Mouse (Mus musculus): ENCODE results near the gene RPS10-NUDT3. TPM values are rescaled to one million over a fixed set of nuclear protein-coding genes. Genes with fewer than 3 reads are reported as not detected.

RPS10-NUDT3 gene
- polyA plus RNA-seq, 1 experiment from 2014 or later, result not detected

DNA sequence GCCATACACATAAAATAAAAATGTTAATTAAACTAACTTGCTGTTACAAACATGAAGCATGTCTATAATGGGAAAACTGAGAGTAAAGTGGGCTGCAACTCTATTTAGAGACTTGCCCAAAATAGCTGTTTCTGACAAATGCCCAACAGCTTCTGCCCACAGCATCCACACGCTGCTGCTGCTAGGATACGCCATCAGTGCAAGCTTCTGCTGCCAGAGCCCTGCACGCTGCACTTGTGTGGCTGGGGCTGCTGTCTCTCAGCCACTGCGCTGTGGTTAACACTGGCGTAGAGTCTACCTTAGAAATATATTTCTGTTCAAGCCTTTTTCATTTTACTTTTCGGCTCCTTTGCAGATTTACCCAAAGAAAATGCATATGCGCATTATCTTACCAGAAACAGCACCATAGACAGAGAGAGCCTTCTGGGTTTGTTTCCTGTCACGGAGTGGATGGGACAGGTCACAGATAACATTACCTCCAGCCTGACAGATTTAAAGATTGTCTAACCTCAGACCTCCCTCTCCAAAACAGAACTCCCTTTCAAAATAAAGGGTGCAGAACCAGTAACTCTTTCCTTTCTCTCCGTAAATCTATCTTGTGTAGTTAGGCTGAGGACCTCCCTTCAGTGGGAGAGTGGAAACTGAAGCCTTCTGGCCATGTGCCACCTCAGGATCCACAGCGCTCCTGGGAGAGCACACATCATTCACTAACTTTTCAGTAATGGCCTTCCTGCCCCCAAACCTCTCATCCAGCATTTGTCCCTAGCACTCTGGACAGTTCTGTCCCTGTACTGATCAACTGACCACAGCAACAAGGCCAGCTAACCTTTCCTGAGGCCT, 24.1 kb downstream of the RPS10-NUDT3 start:
- H3K27me3 ChIP-seq (ENCODE audit: control insufficient read depth, insufficient read depth, low read length), result no peaks in the 10 kb centered on the region
- ATAC-seq (ENCODE audit: low FRiP score) (no peak), DNase-seq (ENCODE audit: low spot score) (no peak)
- no peak overlapping the region for H3K9ac ChIP-seq (ENCODE audit: low read depth, low read length)
- 90% methylated on average over 10 of the region's 10 CpGs for WGBS
- no peak overlapping the region for H3K4me2 ChIP-seq (replicated peaks; ENCODE audit: low read depth, low read length)
- H3K4me3 ChIP-seq (ENCODE audit: low read depth, low read length), result no peak overlapping the region
- no peak overlapping the region for H3K27ac ChIP-seq (ENCODE audit: low read depth, low read length)
- H3K4me1 ChIP-seq (replicated peaks; ENCODE audit: control insufficient read depth, insufficient read depth, low read length), result no peaks in the 10 kb centered on the region; the same call in 1 of the 2 replicates
- H3K9me3 ChIP-seq (ENCODE audit: control insufficient read depth, low read length), result no peaks in the 10 kb centered on the region
- no peaks in the 10 kb centered on the region for H3K36me3 ChIP-seq (ENCODE audit: control insufficient read depth, insufficient read depth, low read length)

DNA sequence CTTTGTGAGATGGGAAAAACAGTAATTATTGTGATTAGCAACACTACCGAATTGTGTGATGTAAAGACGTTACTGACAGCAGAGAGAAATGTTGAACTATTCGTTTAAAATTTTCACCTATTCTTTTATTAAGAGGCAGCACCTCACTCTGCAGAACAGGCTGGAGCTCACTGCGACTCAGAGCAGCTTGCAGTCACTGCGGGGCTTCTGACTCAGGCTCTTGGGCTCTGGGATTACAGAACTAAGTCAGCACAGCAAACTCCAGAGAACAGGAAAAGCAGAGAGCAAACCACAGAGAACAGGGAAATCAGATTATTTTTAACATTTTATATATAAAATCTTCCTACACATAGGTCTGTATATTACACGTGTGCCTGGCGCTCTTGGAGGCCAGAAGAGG, 25.4 kb downstream of the RPS10-NUDT3 start:
- ATAC-seq (ENCODE audit: low FRiP score) (no peak), DNase-seq (ENCODE audit: low spot score) (no peak)
- H3K27ac ChIP-seq (ENCODE audit: low read depth, low read length), result no peak overlapping the region
- 93% methylated on average over 7 of the region's 7 CpGs for WGBS
- H3K36me3 ChIP-seq (ENCODE audit: control insufficient read depth, insufficient read depth, low read length), result no peaks in the 10 kb centered on the region
- H3K9ac ChIP-seq (ENCODE audit: low read depth, low read length), result no peak overlapping the region
- no peaks in the 10 kb centered on the region; the same call in 1 of the 2 replicates for H3K4me1 ChIP-seq (replicated peaks; ENCODE audit: control insufficient read depth, insufficient read depth, low read length)
- no peaks in the 10 kb centered on the region for H3K27me3 ChIP-seq (ENCODE audit: control insufficient read depth, insufficient read depth, low read length)
- no peaks in the 10 kb centered on the region for H3K9me3 ChIP-seq (ENCODE audit: control insufficient read depth, low read length)
- no peak overlapping the region for H3K4me2 ChIP-seq (replicated peaks; ENCODE audit: low read depth, low read length)
- no peak overlapping the region for H3K4me3 ChIP-seq (ENCODE audit: low read depth, low read length)

DNA sequence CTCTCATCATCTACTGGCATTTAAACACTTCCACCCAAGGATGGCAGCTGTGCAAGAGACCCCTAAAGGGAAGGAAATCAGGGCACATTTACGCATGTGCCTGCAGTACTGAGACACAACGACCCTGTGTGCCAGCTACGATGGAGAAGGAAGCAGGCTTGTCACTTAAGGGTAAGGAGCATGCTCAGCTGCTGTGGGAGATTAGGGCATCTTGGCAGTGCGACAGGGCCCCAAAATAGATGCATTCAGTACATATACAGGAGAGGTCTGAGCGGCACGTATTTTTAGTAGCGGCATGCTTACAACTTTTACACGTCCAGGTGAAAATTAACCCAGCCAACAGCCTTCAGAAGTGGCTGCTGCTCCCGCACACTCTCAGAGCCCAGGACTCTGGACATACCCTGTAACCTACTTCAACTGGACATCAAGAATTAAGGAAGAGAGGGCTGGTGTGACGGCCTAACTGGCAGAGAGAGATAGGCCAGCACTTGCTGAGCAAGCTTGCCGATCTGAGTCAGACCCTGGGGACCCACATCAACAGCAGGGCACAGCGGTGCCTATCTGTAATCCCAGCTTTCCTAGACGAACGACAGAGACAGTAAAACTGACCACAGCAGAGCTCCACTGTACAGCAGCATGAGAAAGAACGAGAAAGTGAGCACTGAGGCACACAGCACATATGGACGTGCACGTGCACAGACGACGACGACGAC, 31.3 kb downstream of the RPS10-NUDT3 start:
- 91% methylated on average over 21 of the region's 21 CpGs for WGBS
- Histone ChIP-seq H3K27me3 (ENCODE audit: control insufficient read depth, insufficient read depth, low read length) (no peaks in the 10 kb centered on the region), H3K4me3 (ENCODE audit: low read depth, low read length) (no peak overlapping the region)

DNA sequence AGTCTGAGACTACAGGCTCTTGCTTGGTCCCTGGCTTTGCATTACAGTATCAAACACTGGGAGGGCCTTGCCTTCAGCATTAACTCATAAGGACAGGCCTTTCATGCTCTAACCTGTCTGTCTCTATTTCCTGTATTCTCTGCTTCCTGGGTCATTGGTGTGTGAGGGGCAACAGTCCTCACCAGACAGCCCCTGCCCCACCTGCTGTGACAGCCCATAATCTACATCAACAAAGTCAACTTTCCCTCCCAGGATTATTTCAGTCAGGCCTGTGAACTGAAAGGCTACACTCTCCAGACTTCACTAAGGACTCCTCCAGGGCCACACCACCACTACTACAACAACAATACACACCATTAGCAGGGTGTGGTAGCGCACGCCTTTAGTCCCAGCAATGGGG, 32.0 kb downstream of the RPS10-NUDT3 start:
- WGBS, result 94% methylated on average over 2 of the region's 2 CpGs
- no peak overlapping the region for H3K9ac ChIP-seq (ENCODE audit: low read depth, low read length)
- H3K4me3 ChIP-seq (ENCODE audit: low read depth, low read length), result no peak overlapping the region
- no peak for ATAC-seq (ENCODE audit: low FRiP score)
- H3K27me3 ChIP-seq (ENCODE audit: control insufficient read depth, insufficient read depth, low read length), result no peaks in the 10 kb centered on the region
- H3K36me3 ChIP-seq (ENCODE audit: control insufficient read depth, insufficient read depth, low read length), result no peaks in the 10 kb centered on the region
- DNase-seq (ENCODE audit: low spot score), result no peak
- H3K4me1 ChIP-seq (replicated peaks; ENCODE audit: control insufficient read depth, insufficient read depth, low read length), result peaks cover 2% of the 10 kb centered on the region; the same call in 1 of the 2 replicates
- no peak overlapping the region for H3K27ac ChIP-seq (ENCODE audit: low read depth, low read length)
- no peaks in the 10 kb centered on the region for H3K9me3 ChIP-seq (ENCODE audit: control insufficient read depth, low read length)
- H3K4me2 ChIP-seq (replicated peaks; ENCODE audit: low read depth, low read length), result no peak overlapping the region

More for the DNA sequence above, 31.3 kb downstream of the RPS10-NUDT3 start:
- Histone ChIP-seq H3K36me3 (ENCODE audit: control insufficient read depth, insufficient read depth, low read length) (no peaks in the 10 kb centered on the region), H3K4me1 (replicated peaks; ENCODE audit: control insufficient read depth, insufficient read depth, low read length) (peaks cover 2% of the 10 kb centered on the region; the same call in 1 of the 2 replicates), H3K27ac (ENCODE audit: low read depth, low read length) (no peak overlapping the region), H3K9me3 (ENCODE audit: control insufficient read depth, low read length) (no peaks in the 10 kb centered on the region), H3K9ac (ENCODE audit: low read depth, low read length) (no peak overlapping the region), H3K4me2 (replicated peaks; ENCODE audit: low read depth, low read length) (no peak overlapping the region)
- DNase-seq (ENCODE audit: low spot score) (no peak), ATAC-seq (ENCODE audit: low FRiP score) (no peak)

DNA sequence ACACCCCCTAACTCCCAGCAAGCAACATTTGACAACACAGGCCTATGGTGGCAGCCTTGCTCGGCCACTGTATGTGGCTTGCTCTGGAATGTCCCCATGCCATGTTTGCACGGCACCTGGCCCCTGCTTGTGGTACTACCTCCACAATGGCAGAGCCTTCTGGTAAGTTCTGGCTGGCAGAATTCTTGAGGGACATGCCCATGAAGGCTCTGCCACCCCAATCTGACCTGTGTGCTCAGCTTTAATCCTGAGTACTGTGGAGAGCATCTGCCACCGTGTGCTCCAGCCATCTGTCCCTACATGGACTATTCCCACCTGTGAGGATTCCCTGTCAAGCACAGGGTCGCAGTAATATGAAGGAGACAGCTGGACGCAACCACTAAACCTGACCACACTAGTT, 34.2 kb downstream of the RPS10-NUDT3 start:
- no peaks in the 10 kb centered on the region for H3K9me3 ChIP-seq (ENCODE audit: control insufficient read depth, low read length)
- H3K9ac ChIP-seq (ENCODE audit: low read depth, low read length), result no peak overlapping the region; the same call in 1 of the 2 replicates
- ATAC-seq (ENCODE audit: low FRiP score) (no peak), DNase-seq (ENCODE audit: low spot score) (no peak)
- no peak overlapping the region for H3K27ac ChIP-seq (ENCODE audit: low read depth, low read length)
- no peak overlapping the region for H3K4me3 ChIP-seq (ENCODE audit: low read depth, low read length)
- no peak overlapping the region for H3K4me2 ChIP-seq (replicated peaks; ENCODE audit: low read depth, low read length)
- peaks cover 2% of the 10 kb centered on the region; the same call in 1 of the 2 replicates for H3K4me1 ChIP-seq (replicated peaks; ENCODE audit: control insufficient read depth, insufficient read depth, low read length)
- 77% methylated on average over 5 of the region's 5 CpGs for WGBS
- 0 out of 2 replicates have a peak, but pooled peaks cover 3% of the 10 kb centered on the region for H3K36me3 ChIP-seq (ENCODE audit: control insufficient read depth, insufficient read depth, low read length)
- H3K27me3 ChIP-seq (ENCODE audit: control insufficient read depth, insufficient read depth, low read length), result no peaks in the 10 kb centered on the region

DNA sequence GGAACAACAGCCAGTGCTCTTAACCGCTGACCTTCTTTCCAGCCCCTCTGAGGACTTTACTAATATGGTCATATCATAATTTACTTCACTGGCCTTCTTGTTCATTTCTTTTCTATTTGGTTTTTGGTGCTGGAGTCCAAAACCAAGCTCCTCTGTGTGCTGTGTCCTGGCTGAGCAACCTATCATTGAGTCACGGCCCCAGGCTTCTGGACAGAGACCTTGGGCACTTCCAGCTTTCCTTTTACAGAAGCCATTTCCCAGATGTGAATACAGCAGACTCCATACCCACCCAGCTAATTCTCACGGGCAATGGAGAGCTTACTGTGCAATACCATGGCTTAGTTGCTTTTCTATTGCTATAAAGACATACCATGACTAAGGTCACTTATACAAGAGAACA, 34.7 kb downstream of the RPS10-NUDT3 start:
- Histone ChIP-seq H3K4me2 (replicated peaks; ENCODE audit: low read depth, low read length) (no peak overlapping the region), H3K9me3 (ENCODE audit: control insufficient read depth, low read length) (no peaks in the 10 kb centered on the region), H3K4me1 (replicated peaks; ENCODE audit: control insufficient read depth, insufficient read depth, low read length) (peaks cover 2% of the 10 kb centered on the region; the same call in 1 of the 2 replicates), H3K27ac (ENCODE audit: low read depth, low read length) (no peak overlapping the region), H3K27me3 (ENCODE audit: control insufficient read depth, insufficient read depth, low read length) (no peaks in the 10 kb centered on the region), H3K36me3 (ENCODE audit: control insufficient read depth, insufficient read depth, low read length) (0 out of 2 replicates have a peak, but pooled peaks cover 3% of the 10 kb centered on the region), H3K9ac (ENCODE audit: low read depth, low read length) (no peak overlapping the region; the same call in 1 of the 2 replicates), H3K4me3 (ENCODE audit: low read depth, low read length) (no peak overlapping the region)
- no peak for ATAC-seq (ENCODE audit: low FRiP score)
- WGBS, result 87% methylated on average over 3 of the region's 3 CpGs
- DNase-seq (ENCODE audit: low spot score), result no peak

DNA sequence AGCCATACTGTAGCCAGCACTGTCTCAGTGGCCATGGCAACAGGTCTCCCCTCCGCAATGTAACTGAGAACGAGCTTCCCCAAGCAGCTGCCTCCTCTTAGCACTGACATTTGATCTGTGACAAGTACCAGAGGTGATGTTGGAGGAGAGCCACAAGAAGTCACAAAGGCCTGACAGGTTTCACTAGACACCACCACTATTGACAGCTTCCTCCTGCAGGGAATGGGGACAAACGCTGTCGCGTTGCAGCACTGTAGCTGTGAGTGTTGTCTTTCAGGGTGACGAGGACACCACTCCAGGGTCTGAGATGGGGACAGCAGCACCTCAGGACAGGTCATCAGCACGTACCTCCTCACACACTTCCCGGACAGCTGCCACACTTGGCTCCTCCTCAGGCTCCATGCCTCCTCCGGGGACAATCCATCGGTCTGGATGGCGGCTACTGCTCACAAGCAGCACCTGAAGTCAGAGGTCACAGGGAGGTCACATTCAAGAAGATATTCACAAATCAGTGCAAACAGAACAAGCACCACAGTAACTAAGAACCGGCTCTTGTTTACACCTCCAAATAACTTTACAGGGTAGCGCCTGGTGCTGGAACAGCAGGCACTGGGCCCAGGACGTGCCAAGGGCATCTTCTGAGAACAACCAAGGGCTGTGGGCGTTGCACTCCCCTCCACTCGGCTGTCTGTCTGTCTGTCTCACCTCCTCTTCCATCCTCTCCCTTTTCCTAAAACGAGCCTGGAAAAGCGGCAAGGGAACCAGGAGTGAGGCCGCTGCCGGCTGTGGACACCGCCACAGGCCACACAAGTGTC, 38.4 kb downstream of the RPS10-NUDT3 start:
- Histone ChIP-seq H3K36me3 (ENCODE audit: control insufficient read depth, insufficient read depth, low read length) (peaks cover 12% of the 10 kb centered on the region), H3K4me1 (replicated peaks; ENCODE audit: control insufficient read depth, insufficient read depth, low read length) (no peaks in the 10 kb centered on the region)

DNA sequence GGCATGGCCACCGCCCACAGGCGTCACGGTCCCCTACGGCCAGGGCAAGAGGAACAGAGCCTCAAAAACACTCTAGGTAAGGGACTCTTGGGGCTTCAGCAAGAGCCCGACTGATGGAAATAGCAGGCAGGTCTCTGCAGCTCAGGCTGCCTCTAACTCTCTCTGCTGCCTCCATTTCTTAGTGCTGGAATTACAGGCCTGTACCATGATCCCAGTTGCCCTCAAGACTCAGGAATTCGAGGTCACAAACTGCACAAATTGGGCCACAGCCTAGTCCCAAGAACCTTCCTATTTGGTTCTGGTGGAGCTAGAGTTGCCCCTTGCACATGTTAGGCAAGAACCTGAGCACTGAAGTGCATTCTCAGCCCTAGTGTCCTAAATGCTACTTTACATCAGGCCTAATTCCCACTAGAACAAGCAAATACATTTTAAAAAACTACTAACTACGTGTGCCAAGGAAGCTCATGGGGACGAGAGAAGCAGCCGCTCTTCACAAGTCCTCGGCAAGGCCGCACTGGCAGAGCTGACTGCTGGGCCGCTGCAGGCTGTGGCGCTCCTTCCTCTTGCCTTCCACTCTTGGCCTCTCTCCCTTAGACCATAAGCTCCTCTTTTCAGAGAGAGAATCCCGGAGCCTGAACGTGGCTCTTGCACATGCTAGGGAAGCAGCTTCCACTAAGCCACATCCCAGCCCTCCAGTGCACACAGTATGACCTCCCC, 39.2 kb downstream of the RPS10-NUDT3 start:
- H3K27ac ChIP-seq (ENCODE audit: low read depth, low read length), result no peak overlapping the region
- no peak overlapping the region for H3K4me2 ChIP-seq (replicated peaks; ENCODE audit: low read depth, low read length)
- H3K9me3 ChIP-seq (ENCODE audit: control insufficient read depth, low read length), result no peaks in the 10 kb centered on the region
- no peaks in the 10 kb centered on the region for H3K4me1 ChIP-seq (replicated peaks; ENCODE audit: control insufficient read depth, insufficient read depth, low read length)
- no peak overlapping the region for H3K9ac ChIP-seq (ENCODE audit: low read depth, low read length)
- DNase-seq (ENCODE audit: low spot score) (no peak), ATAC-seq (ENCODE audit: low FRiP score) (no peak)
- WGBS, result 89% methylated on average over 15 of the region's 15 CpGs
- no peaks in the 10 kb centered on the region for H3K27me3 ChIP-seq (ENCODE audit: control insufficient read depth, insufficient read depth, low read length)
- no peak overlapping the region for H3K4me3 ChIP-seq (ENCODE audit: low read depth, low read length)
- peaks cover 12% of the 10 kb centered on the region for H3K36me3 ChIP-seq (ENCODE audit: control insufficient read depth, insufficient read depth, low read length)

More for the DNA sequence above, 38.4 kb downstream of the RPS10-NUDT3 start:
- no peaks in the 10 kb centered on the region for H3K27me3 ChIP-seq (ENCODE audit: control insufficient read depth, insufficient read depth, low read length)
- no peak for ATAC-seq (ENCODE audit: low FRiP score)
- H3K27ac ChIP-seq (ENCODE audit: low read depth, low read length), result no peak overlapping the region
- WGBS, result 84% methylated on average over 21 of the region's 21 CpGs
- H3K4me3 ChIP-seq (ENCODE audit: low read depth, low read length), result no peak overlapping the region
- H3K9ac ChIP-seq (ENCODE audit: low read depth, low read length), result peak overlapping the region; percentile 11; the same call in 1 of the 2 replicates
- no peak for DNase-seq (ENCODE audit: low spot score)
- no peaks in the 10 kb centered on the region for H3K9me3 ChIP-seq (ENCODE audit: control insufficient read depth, low read length)
- H3K4me2 ChIP-seq (replicated peaks; ENCODE audit: low read depth, low read length), result no peak overlapping the region
